Mouse (Mus musculus) left cerebral cortex, adult 18-20 months (tissue): ENCODE results near the gene Arl8a. TPM values are rescaled to one million over a fixed set of nuclear protein-coding genes. Genes with fewer than 3 reads are reported as not detected.

Source experiments
- DNase-seq, 2 experiments: peaks; one replicate each; pipeline ENCODE4 v3.0.0; 2021 to 2022; ENCODE audit warnings: low spot score in 2 of 2, mixed read lengths in 1 of 2
- total RNA-seq, 2 experiments: library from RNA; stranded (reverse); gene quantifications; 2 replicates each; pipeline ENCODE4 v1.2.3; 2021

Arl8a gene
- total RNA-seq, 2 experiments from 2014 or later, result 264 to 266 TPM

GRCm38 (mm10) chr1:135195907-135196440, 49.4 kb downstream of the Arl8a start:
- DNase-seq, result no peak

- no peak for DNase-seq
Measured at GRCm38 (mm10) chr1:135198412-135198811, 51.8 kb downstream of the Arl8a start.

- DNase-seq, result no peak
Measured at GRCm38 (mm10) chr1:135199014-135199819, 52.6 kb downstream of the Arl8a start.

- DNase-seq, result no peak
Measured at GRCm38 (mm10) chr1:135200400-135200799, 53.8 kb downstream of the Arl8a start.

GRCm38 (mm10) chr1:135204196-135205126, 57.8 kb downstream of the Arl8a start:
- no peak for DNase-seq

GRCm38 (mm10) chr1:135205257-135205656, 58.6 kb downstream of the Arl8a start:
- no peak for DNase-seq

Other genes with a start within 250 kb of the Arl8a start
- gene Ppp1r12b, start 190.9 kb upstream of the Arl8a start, total RNA-seq, result 10 to 100 TPM; 74.7 to 78.5 TPM
- gene Ube2t, start 184.3 kb upstream of the Arl8a start, total RNA-seq, result 1 to 10 TPM; 1.6 to 1.8 TPM
- gene Lgr6, start 41.5 kb upstream of the Arl8a start, total RNA-seq, result 1 to 10 TPM; 1.5 to 2.7 TPM
- under 1 TPM; 0.45 to 0.91 TPM for gene Ptpn7, start 14.1 kb upstream of the Arl8a start, total RNA-seq
- gene Gpr37l1, start 20.9 kb downstream of the Arl8a start, total RNA-seq, result 100 to 1,000 TPM; 160 to 178 TPM
- not detected for gene Elf3, start 111.7 kb downstream of the Arl8a start, total RNA-seq
- 10 to 100 TPM; 46.9 to 54.7 TPM for gene Rnpep, start 137.3 kb downstream of the Arl8a start, total RNA-seq
- gene Timm17a, start 167.0 kb downstream of the Arl8a start, total RNA-seq, result 100 to 1,000 TPM; 176 to 188 TPM
- under 1 TPM; 0.72 to 0.82 TPM for gene Lmod1, start 178.0 kb downstream of the Arl8a start, total RNA-seq
- gene Shisa4, start 228.4 kb downstream of the Arl8a start, total RNA-seq, result 100 to 1,000 TPM; 160 to 186 TPM